Mouse (Mus musculus) WW6 (cell line): ENCODE measurements around the gene Suv39h2.

Experiments
- DNase-seq: peaks from one replicate; pipeline ENCODE4 v3.0.0-alpha.2; 2013; ENCODE audit warnings: low read depth, low spot score

Suv39h2 gene

DNA sequence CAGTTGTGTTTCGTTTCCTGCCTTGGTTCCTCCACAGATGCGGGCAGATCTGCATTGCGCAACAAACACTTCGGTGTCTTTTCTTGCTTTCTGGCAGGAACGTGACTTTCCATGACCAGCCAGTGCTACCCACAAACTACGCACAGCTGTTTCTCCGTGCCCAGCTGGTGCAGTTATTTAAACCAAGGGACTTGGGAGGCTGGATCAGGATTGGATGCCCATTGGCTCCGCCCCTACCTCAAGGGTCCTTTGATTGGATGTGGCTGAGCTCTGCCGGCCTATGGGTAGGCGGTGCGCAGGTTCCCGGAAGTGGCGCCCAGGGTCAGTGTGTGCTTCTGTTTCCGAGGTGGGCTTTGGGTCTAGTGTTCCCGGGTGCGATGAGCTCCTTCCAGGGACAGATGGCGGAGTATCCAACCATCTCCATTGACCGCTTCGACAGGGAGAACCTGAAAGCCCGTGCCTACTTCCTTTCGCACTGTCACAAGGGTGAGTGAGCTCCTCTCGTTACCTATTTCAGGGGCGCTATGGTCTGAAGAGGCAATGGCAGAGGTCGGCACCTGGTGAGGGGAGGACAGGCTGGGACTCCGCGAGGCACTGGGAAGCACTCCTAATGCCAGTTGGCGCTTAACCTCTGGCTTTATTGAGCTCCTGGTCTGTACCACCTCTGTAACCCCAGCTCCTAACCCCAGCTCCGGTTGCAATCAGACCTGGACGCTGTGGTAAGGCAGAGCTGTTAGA, 50.8 kb downstream of the Suv39h2 start, which contains the start of gene Dclre1c:
Dclre1c (plus strand) TSS at position 291 of the 738 bp plus-strand sequence.
- peak; percentile 63 for DNase-seq

DNA sequence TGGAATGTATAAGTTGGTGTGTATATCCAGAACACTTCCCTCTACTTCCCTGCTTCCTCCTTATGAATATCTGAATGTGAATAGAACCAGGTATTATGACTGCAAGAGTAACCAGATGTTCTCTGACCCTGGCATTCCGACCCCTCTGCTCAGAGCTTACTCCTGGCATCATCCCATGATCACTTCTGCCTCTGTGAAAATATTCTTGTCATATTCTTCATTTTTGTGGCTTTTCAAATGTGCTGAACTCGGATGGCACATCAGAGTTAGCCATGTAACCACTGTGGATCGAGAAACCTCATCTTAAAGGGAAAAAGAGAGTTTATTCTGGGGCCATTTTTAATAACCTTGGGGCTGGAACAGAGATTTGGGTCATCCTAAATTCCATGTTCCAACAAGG, 52.3 kb downstream of the Suv39h2 start, which contains the start of gene Meig1:
Meig1 (minus strand) TSS at position 101 of the 400 bp plus-strand sequence.
- no peak for DNase-seq

DNA sequence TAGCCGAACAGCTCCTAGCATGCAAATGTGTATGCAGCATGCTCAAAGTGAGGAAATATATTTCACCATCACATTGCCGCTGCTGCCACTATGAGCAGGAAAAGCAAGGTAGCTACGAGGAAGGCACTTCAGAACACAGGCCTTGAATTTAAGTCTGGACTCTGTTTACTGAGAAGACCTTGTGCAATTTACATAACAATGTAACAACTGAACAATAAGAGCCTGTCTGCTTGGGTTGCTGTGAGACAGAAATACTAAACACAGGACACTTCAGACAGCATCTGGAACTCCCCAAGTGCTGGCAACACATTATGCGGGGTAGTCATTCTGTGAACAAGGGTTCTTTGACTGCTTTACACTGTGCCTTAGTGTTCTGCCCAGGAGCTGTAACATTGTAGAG, 54.7 kb downstream of the Suv39h2 start:
- no peak for DNase-seq

DNA sequence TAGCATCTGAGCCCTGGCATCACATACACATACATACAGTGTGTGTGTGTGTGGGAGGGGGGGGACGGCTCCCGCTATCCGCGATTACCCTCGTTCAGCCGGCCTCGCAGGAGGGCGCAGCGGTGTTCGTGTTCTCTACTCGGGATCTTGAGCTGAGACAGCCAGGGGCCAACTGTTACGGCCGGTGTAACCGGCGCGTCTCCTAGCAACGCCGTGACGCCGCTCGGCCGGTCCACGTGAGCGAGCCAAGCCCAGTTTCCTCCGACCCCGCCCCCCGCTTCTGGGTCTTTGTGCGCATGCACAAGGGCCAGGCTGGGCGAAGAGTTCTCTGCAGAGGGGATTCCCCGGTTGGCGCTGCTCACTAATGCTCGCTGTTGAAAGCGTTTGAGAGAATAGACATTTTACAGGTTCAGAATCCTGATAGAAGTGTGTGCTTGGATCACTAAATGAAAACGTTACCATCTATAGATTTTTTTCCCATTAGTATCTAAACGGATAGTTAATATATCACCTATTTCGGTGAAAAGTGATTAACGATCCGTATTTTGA, 55.9 kb downstream of the Suv39h2 start:
- DNase-seq = peak; percentile 75

DNA sequence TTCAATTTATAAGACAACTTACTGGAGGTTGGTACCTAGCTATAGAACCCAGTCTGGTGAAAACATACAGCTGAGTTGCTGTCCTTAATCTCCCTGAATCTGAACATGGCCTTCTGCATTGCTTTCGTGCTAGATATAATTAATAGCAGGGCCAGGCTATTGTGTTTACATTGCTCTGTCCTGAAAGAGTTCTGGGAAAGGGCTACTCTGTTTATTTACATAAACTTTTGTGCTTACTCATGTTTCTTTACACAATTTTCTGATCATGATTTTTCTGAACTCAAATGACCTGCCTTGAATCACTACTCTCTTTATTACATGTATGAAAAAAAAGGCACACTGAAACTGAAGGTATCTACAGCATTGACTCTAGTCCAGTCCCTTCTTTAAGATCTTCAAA, 59.2 kb downstream of the Suv39h2 start:
- DNase-seq = no peak

DNA sequence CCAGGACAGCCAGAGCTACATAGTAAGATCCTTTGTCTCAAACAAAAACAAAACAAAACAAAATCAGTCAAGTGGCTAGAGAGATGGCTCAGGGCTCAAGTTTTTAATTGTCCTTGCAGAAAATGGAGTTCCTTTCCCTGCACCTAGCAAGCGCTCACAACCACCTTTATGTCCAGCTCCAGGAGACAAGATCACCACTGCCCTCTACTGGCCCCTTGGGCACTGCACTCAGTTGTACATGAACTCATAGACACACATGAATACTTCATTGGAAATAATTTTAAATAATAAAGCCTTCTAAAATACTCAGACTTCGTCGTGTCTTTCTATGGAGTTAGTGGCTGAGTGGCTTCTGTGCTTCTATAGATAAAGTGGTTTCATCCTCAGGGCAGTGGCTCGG, 60.6 kb downstream of the Suv39h2 start:
- DNase-seq = peak; percentile 29

DNA sequence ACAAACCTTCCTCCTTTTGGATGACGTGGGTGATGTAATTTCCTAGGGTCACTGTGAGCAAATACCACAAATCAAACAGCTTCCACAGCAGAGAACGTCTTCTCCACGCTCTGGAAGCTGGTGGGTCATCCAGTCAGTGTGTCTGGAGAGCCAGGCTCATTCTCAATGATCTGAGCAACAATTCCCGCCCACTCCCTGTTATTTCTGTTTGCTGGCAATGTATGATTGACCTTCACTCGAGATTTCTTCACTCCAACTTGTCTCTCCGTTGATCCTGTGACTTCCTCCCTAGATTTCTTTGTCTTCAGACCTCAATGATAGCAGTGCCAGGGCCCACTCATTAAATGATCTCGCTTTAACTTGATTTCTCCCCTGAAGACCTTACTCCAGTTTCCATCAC, 67.1 kb downstream of the Suv39h2 start:
- DNase-seq = no peak

DNA sequence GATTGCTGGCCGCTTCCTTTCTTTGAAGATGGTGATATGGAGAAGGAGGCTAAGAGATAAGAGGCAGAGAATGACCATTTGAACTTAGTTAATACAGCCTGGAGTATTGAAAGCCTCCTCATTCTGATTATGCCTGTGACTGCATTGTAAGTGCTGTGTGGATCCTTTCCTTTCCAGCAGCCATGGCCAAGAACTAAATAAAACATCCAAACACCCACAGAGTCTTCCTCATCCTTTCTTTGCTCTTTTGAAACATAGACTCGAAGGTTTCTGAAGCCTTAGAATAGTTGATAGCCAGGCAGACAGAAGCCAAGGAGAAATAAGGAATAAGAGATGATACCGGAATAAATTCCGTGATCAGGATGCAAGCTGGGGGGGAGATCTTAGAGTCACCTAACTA, 68.8 kb downstream of the Suv39h2 start:
- DNase-seq = no peak
